Mouse (Mus musculus) natural killer cell, adult 2 months (primary cell): ENCODE results near the gene Eif2s3y.

Experiments used
- DNase-seq, 2 experiments: peaks; one replicate each; pipeline ENCODE4 v3.0.0; 2022; ENCODE audit warnings: low spot score in 2 of 2

Eif2s3y gene

DNA sequence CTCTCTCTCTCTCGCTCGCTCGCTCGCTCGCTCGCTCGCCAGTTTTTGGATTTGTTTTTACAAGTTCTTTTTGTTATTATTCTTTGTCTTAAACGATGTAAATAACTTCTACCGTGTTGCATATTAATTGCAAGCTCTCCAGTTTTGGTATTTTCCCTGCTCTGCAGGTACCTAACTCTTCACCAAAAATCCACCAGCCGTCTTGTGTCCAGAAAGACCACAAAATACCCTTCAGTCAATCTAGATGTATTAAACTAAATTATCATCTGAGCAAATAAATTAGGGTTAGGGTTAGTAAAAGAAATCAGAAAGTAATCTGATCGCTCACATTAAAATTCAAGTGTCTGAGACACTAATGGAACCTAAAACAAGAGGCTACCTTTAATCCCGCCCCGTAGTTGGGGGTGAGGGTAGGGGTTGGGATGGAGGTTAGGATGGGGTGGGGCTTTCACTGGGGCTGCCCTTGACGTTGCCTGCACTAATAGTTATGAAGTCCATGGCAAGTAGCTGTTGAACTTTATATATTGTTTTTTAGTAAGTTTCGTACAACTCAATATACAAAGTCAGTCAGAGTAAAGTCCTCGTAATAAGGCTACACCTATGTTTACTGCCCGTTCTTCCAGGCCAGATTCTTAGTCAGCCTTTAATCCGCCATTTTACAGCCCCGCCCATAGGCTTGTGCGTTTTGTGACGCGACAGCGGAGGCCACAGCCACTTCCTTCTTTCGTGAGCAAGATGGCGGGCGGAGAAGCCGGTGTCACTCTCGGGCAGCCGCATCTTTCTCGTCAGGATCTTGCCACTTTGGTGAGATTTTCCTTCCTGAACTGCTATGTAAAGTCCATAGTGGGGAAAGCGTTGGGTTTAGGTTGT, at the start of gene Eif2s3y:
TSS of gene Eif2s3y (plus strand) at position 662 of the 870 bp plus-strand sequence.
- peak in 1 of 2 experiments; percentile 83 for DNase-seq
